Mouse (Mus musculus) thymus, adult 2 months (tissue): ENCODE results near the gene Lct. TPM values are rescaled to one million over a fixed set of nuclear protein-coding genes. Genes with fewer than 3 reads are reported as not detected.

ENCODE experiments used
- DNase-seq: peaks from one replicate; pipeline ENCODE4 v3.0.0; 2021
- H3K27ac ChIP-seq: fragments of 200-500 bp; 2 replicates; pipeline ENCODE4 v1.5.1; 2012; ENCODE audit warnings: low read length, control low read depth; ENCODE audit not compliant: control insufficient read depth, insufficient read depth
- H3K27me3 ChIP-seq: fragments of 200-500 bp; 2 replicates; pipeline ENCODE4 v1.6.1; 2012; ENCODE audit warnings: mild to moderate bottlenecking, low read length, moderate library complexity, mixed read lengths; ENCODE audit not compliant: control insufficient read depth, insufficient read depth
- H3K36me3 ChIP-seq: fragments of 200-500 bp; 2 replicates; pipeline ENCODE4 v1.6.1; 2012; ENCODE audit warnings: mild to moderate bottlenecking, low read length, moderate library complexity; ENCODE audit not compliant: control insufficient read depth, insufficient read depth
- H3K4me1 ChIP-seq: fragments of 200-500 bp; replicated peaks from 2 replicates; pipeline ENCODE4 v1.6.1; 2012; ENCODE audit warnings: low read length; ENCODE audit not compliant: control insufficient read depth, insufficient read depth
- H3K4me3 ChIP-seq: fragments of 200-500 bp; 2 replicates; pipeline ENCODE4 v1.5.1; 2012; ENCODE audit warnings: mild to moderate bottlenecking, low read length, control low read depth, moderate library complexity; ENCODE audit not compliant: control insufficient read depth, insufficient read depth
- CTCF ChIP-seq: fragments of 200-500 bp; IDR thresholded peaks from 2 replicates; pipeline ENCODE4 v1.5.1; 2012; ENCODE audit warnings: mild to moderate bottlenecking, control low read depth, low read length, moderate library complexity, borderline replicate concordance; ENCODE audit not compliant: control insufficient read depth, poor library complexity, insufficient read depth; ENCODE audit errors: extremely low read depth
- POLR2A ChIP-seq: fragments of 200-500 bp; IDR thresholded peaks from 2 replicates; pipeline ENCODE4 v1.6.1; 2012; ENCODE audit warnings: mild to moderate bottlenecking, low read length, control low read depth, moderate library complexity; ENCODE audit not compliant: control insufficient read depth, poor library complexity, insufficient read depth; ENCODE audit errors: extremely low read depth
- WGBS: fragments of 180-500 bp; shearing (Covaris S2); methylation state at CpG from one replicate; pipeline ENCODE4 v1.1.7; 2018; 5-methylcytosine and 5-hydroxymethylcytosine counted together
- polyA plus RNA-seq: library from polyadenylated mRNA; depleted of rRNA; stranded (reverse); fragments of >200 nt; gene quantifications from 2 replicates; pipeline ENCODE4 v1.2.3, GENCODE M21; 2012; rRNA removed

The Lct gene
- 0.15 and 0.19 TPM in 2 replicates for polyA plus RNA-seq

- WGBS, result 89% methylated on average over 3 of the region's 3 CpGs
Measured at GRCm38 (mm10) chr1:128328218-128328617, at the start of gene Lct. Gene Lct (minus strand): TSS chr1:128328318.

GRCm38 (mm10) chr1:128376841-128377240 lies 48.7 kb upstream of the Lct start:
- Histone ChIP-seq H3K36me3 (peaks cover 49% of the 10 kb centered on the region), H3K4me1 (no peaks in the 10 kb centered on the region), H3K27me3 (no peaks in the 10 kb centered on the region), H3K4me3 (no peak overlapping the region), H3K27ac (no peak overlapping the region)
- DNase-seq, result no peak
- 96% methylated on average over 4 of the region's 4 CpGs for WGBS
- TF ChIP-seq POLR2A, result no peak

More at GRCm38 (mm10) chr1:128328218-128328617, at the start of gene Lct:
- no peaks in the 10 kb centered on the region for H3K27me3 ChIP-seq
- H3K4me1 ChIP-seq, result 0 out of 2 replicates have a peak, but pooled peaks cover 2% of the 10 kb centered on the region
- H3K4me3 ChIP-seq, result no peak within 1 kb of the TSS
- peaks cover 21% of the 10 kb centered on the region for H3K36me3 ChIP-seq
- no peak for TF ChIP-seq POLR2A
- no peak for TF ChIP-seq CTCF
- H3K27ac ChIP-seq, result no peak within 1 kb of the TSS
- no peak for DNase-seq

GRCm38 (mm10) chr1:128372143-128372860 lies 44.2 kb upstream of the Lct start:
- Histone ChIP-seq H3K4me3 (no peak overlapping the region), H3K27ac (no peak overlapping the region), H3K36me3 (peaks cover 56% of the 10 kb centered on the region), H3K4me1 (no peaks in the 10 kb centered on the region), H3K27me3 (no peaks in the 10 kb centered on the region)
- no peak for DNase-seq
- WGBS, result 78% methylated on average over 7 of the region's 7 CpGs
- TF ChIP-seq CTCF, result no peak
- no peak for TF ChIP-seq POLR2A

- no peak for TF ChIP-seq POLR2A
- no peak for TF ChIP-seq CTCF
- peak; percentile 68 for DNase-seq
- H3K27me3 ChIP-seq, result no peaks in the 10 kb centered on the region
- no peaks in the 10 kb centered on the region for H3K4me1 ChIP-seq
- peaks cover 53% of the 10 kb centered on the region for H3K36me3 ChIP-seq
- WGBS, result 79% methylated on average over 5 of the region's 5 CpGs
- no peak overlapping the region for H3K4me3 ChIP-seq
- no peak overlapping the region for H3K27ac ChIP-seq
Measured at GRCm38 (mm10) chr1:128368732-128369441, 40.8 kb upstream of the Lct start.

GRCm38 (mm10) chr1:128360601-128361000 lies 32.5 kb upstream of the Lct start:
- H3K4me3 ChIP-seq, result no peak overlapping the region
- peaks cover 6% of the 10 kb centered on the region for H3K4me1 ChIP-seq
- TF ChIP-seq POLR2A, result no peak
- no peak for TF ChIP-seq CTCF
- H3K27ac ChIP-seq, result no peak overlapping the region
- H3K36me3 ChIP-seq, result peaks cover 18% of the 10 kb centered on the region
- H3K27me3 ChIP-seq, result no peaks in the 10 kb centered on the region
- WGBS, result 57% methylated on average over 2 of the region's 2 CpGs
- no peak for DNase-seq

- H3K27me3 ChIP-seq, result no peaks in the 10 kb centered on the region
- DNase-seq, result peak; percentile 97
- H3K27ac ChIP-seq, result peak within 1 kb of the TSS; percentile 62
- 2% methylated on average over 38 of the region's 38 CpGs for WGBS
- peaks cover 19% of the 10 kb centered on the region for H3K36me3 ChIP-seq
- TF ChIP-seq CTCF (0 out of 2 replicates have a peak, but pooled peaks have one; percentile 40), POLR2A (0 out of 2 replicates have a peak, but pooled peaks have one; percentile 45)
- peak within 1 kb of the TSS; percentile 79 for H3K4me3 ChIP-seq
- H3K4me1 ChIP-seq, result peaks cover 6% of the 10 kb centered on the region
Measured at GRCm38 (mm10) chr1:128359554-128360376, 31.6 kb upstream of the Lct start, which contains the start of gene Mcm6. Gene Mcm6 (minus strand): TSS chr1:128359664.
